Mouse (Mus musculus) limb, embryonic 10.5 days (tissue): Measurements from ENCODE around the gene Axdnd1. TPM values are rescaled to one million over a fixed set of nuclear protein-coding genes. Genes with fewer than 3 reads are reported as not detected.
"Not testable (repeated sequence)": the region's sequence is repeated elsewhere in the genome, so short reads cannot be mapped to it uniquely, and the experiment has no call there.

Experiments used
- DNase-seq: peaks from one replicate; pipeline ENCODE4 v3.0.0-alpha.2; 2017; ENCODE audit warnings: low spot score
- H3K27ac ChIP-seq: fragments of 300-500 bp; sonication (generic); 2 replicates; pipeline ENCODE4 v1.5.1; 2016; ENCODE audit warnings: mild to moderate bottlenecking
- H3K27me3 ChIP-seq: fragments of 300-500 bp; sonication (generic); 2 replicates; pipeline ENCODE4 v1.6.1; 2016; ENCODE audit warnings: low read depth, mild to moderate bottlenecking; ENCODE audit not compliant: poor library complexity, severe bottlenecking
- H3K36me3 ChIP-seq: fragments of 300-500 bp; sonication (generic); 2 replicates; pipeline ENCODE4 v1.6.1; 2016; ENCODE audit warnings: mild to moderate bottlenecking, moderate library complexity
- H3K4me1 ChIP-seq: fragments of 300-500 bp; sonication (generic); 2 replicates; pipeline ENCODE4 v1.6.1; 2016
- H3K4me3 ChIP-seq: fragments of 300-500 bp; sonication (generic); 2 replicates; pipeline ENCODE4 v1.5.1; 2016; ENCODE audit warnings: mild to moderate bottlenecking, moderate library complexity
- H3K9me3 ChIP-seq: fragments of 300-500 bp; sonication (generic); replicated peaks from 2 replicates; pipeline ENCODE4 v1.6.1; 2016; ENCODE audit warnings: mild to moderate bottlenecking
- WGBS: fragments of 180-500 bp; shearing (Covaris S2); methylation state at CpG from one replicate; pipeline ENCODE4 v1.1.7; 2016; 5-methylcytosine and 5-hydroxymethylcytosine counted together
- polyA plus RNA-seq: library from polyadenylated mRNA; unstranded; fragments of >200 nt; fragmentation: Nextera tagmentation; extraction: Ambion mirVana; gene quantifications from 2 replicates; pipeline ENCODE4 v1.2.1, GENCODE M21; 2016

The Axdnd1 gene
- polyA plus RNA-seq, 1 experiment from 2014 or later: 0.05 TPM

GRCm38 (mm10) chr1:156289222-156289587 lies 131.8 kb downstream of the Axdnd1 start:
- 80% methylated on average over 10 of the region's 10 CpGs for WGBS
- not testable (repeated sequence) for H3K27me3 ChIP-seq, H3K4me1 ChIP-seq

GRCm38 (mm10) chr1:156288556-156289221 lies 132.3 kb downstream of the Axdnd1 start:
- 84% methylated on average over 9 of the region's 9 CpGs for WGBS
- H3K36me3 ChIP-seq: no peaks in the 10 kb centered on the region
- no peak for DNase-seq
- no peaks in the 10 kb centered on the region for H3K4me1 ChIP-seq
- H3K27me3 ChIP-seq: no peaks in the 10 kb centered on the region
- H3K4me3 ChIP-seq: no peak overlapping the region
- no peaks in the 10 kb centered on the region for H3K9me3 ChIP-seq
- H3K27ac ChIP-seq: no peak overlapping the region

More at GRCm38 (mm10) chr1:156289222-156289587, 131.8 kb downstream of the Axdnd1 start:
- H3K9me3 ChIP-seq, H3K27ac ChIP-seq, H3K4me3 ChIP-seq, H3K36me3 ChIP-seq, DNase-seq: not testable (repeated sequence)

- H3K36me3 ChIP-seq: no peaks in the 10 kb centered on the region
- H3K9me3 ChIP-seq: no peaks in the 10 kb centered on the region
- no peak overlapping the region for H3K4me3 ChIP-seq
- H3K27me3 ChIP-seq: no peaks in the 10 kb centered on the region
- H3K4me1 ChIP-seq: no peaks in the 10 kb centered on the region
- DNase-seq: no peak
- WGBS: 89% methylated on average over 5 of the region's 5 CpGs
- no peak overlapping the region for H3K27ac ChIP-seq
Observed at GRCm38 (mm10) chr1:156285541-156285896, 135.4 kb downstream of the Axdnd1 start.

GRCm38 (mm10) chr1:156284851-156285540 lies 136.0 kb downstream of the Axdnd1 start:
- H3K4me1 ChIP-seq: no peaks in the 10 kb centered on the region

GRCm38 (mm10) chr1:156284207-156284606 lies 136.8 kb downstream of the Axdnd1 start:
- Histone ChIP-seq H3K4me3 (no peak overlapping the region), H3K4me1 (no peaks in the 10 kb centered on the region), H3K9me3 (no peaks in the 10 kb centered on the region), H3K27ac (no peak overlapping the region), H3K27me3 (no peaks in the 10 kb centered on the region), H3K36me3 (no peaks in the 10 kb centered on the region)
- 82% methylated on average over 10 of the region's 10 CpGs for WGBS
- DNase-seq: no peak

More at GRCm38 (mm10) chr1:156284851-156285540, 136.0 kb downstream of the Axdnd1 start:
- 57% methylated on average over 9 of the region's 9 CpGs for WGBS
- Histone ChIP-seq H3K27ac (no peak overlapping the region), H3K4me3 (no peak overlapping the region), H3K36me3 (no peaks in the 10 kb centered on the region), H3K27me3 (no peaks in the 10 kb centered on the region), H3K9me3 (no peaks in the 10 kb centered on the region)
- DNase-seq: no peak

GRCm38 (mm10) chr1:156280131-156280530 lies 140.8 kb downstream of the Axdnd1 start:
- DNase-seq: no peak
- Histone ChIP-seq H3K27me3 (no peaks in the 10 kb centered on the region), H3K4me3 (no peak overlapping the region), H3K27ac (no peak overlapping the region), H3K36me3 (no peaks in the 10 kb centered on the region), H3K9me3 (no peaks in the 10 kb centered on the region), H3K4me1 (no peaks in the 10 kb centered on the region)
- 84% methylated on average over 7 of the region's 7 CpGs for WGBS

GRCm38 (mm10) chr1:156273647-156274046 lies 147.3 kb downstream of the Axdnd1 start:
- H3K4me1 ChIP-seq: 0 out of 2 replicates have a peak, but pooled peaks cover 3% of the 10 kb centered on the region
- H3K4me3 ChIP-seq: no peak overlapping the region
- no peaks in the 10 kb centered on the region for H3K9me3 ChIP-seq
- no peaks in the 10 kb centered on the region for H3K27me3 ChIP-seq
- no peaks in the 10 kb centered on the region for H3K36me3 ChIP-seq
- DNase-seq: no peak
- H3K27ac ChIP-seq: no peak overlapping the region
- WGBS: 59% methylated on average over 7 of the region's 7 CpGs

Other genes with a start within 250 kb of the Axdnd1 start
- 0.33 and 0.34 TPM in 2 replicates for gene Fam163a, start 216.1 kb downstream of the Axdnd1 start, polyA plus RNA-seq
- gene Tdrd5, start 117.5 kb downstream of the Axdnd1 start, polyA plus RNA-seq: 0.10 TPM in 1 of 2 replicates, not detected in the other
- not detected in 2 replicates for gene Nphs2, start 110.4 kb downstream of the Axdnd1 start, polyA plus RNA-seq
- 841 and 1,010 TPM in 2 replicates for gene Gm2000, start 55.1 kb downstream of the Axdnd1 start, polyA plus RNA-seq
- gene Soat1, start 53.2 kb upstream of the Axdnd1 start, polyA plus RNA-seq: 26.0 and 26.2 TPM in 2 replicates
- gene Gm10031, start 102.9 kb upstream of the Axdnd1 start, polyA plus RNA-seq: 0.24 and 0.28 TPM in 2 replicates
- gene Abl2, start 137.6 kb upstream of the Axdnd1 start, polyA plus RNA-seq: 5.2 and 6.0 TPM in 2 replicates